Mouse (Mus musculus) ovary, postnatal 10 days (tissue): ENCODE results near the gene Sfxn5.

Experiments used
- DNase-seq: peaks from one replicate; pipeline ENCODE4 v3.0.0; 2022; ENCODE audit warnings: low spot score

The Sfxn5 gene

DNA sequence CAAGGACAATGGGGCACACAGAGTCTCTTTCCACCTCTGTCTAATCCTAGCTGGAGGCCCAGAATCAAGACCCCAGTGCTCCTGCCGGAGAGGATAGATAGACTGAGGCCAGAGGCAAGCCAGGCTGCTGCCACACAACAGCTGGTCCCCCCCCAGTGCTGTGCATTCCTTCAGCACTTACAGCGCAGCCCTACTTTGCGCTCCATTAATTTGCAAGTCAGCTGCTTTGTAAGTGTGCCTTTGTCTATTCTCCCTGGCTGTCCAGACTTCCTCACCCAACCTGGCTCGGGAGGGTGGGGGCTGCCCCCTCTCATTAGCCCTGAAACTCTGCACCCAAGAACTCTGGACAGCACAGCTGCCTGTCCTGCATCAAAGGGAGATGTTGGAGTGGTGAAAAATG, 101.2 kb downstream of the Sfxn5 start:
- DNase-seq: no peak

DNA sequence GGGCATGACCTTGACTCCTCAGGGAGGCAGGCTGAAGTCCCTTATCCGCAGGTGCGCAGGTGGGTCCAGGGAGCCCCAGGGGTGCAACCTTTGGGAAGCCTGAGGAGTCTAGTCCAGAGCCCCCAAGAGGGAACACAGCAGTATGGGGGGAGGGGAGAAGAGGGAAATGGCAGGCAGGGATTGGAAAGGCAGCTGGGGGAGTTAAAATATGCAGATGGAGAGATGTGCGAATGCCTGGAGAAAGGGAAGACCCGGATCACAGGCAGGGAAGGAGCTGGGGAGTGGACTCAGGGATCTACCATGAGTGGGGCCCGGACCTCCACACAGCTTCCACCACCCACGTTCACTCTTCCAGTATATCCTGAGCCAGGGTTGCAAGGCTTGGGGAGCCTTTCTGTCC, 101.8 kb downstream of the Sfxn5 start:
- DNase-seq: no peak

DNA sequence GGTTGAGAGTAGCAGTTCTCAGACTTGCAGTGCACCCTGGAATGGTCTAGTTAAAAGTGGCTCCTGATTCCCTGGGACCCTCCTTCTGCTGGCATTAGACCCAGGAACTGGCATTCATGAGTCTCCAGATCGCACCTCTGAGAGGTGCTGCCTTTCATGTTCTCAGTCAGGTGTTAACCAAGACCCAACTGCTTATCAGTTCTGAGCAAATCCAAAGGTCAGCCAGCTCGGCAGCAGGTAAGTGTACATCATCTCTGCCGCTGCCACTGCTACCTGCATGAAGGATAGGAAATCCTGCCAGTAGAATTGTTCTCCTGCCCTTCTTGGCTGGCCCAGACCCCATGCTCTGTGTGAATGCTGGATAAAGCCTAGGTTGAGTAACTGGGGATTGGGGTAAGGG, 102.5 kb downstream of the Sfxn5 start:
- no peak for DNase-seq

DNA sequence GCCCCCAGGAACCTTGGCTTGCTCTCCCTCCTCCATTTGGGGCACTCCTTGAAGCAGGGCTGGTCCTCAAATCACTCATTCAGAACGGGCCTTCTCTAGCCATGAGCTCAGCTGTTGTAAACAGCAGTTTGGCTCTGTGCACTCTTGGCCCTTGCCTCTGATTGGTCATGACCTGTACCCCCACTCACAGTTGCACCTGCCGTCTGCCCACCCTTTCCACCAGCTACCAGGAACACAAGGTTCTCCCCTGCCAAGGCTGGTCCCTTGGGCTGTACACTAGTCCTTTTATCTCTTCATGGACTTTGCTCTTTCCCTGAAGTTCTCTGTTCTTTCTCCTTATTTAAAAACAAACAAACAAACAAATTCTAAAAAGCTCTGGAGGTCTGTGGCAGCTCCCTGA, 105.7 kb downstream of the Sfxn5 start:
- no peak for DNase-seq

DNA sequence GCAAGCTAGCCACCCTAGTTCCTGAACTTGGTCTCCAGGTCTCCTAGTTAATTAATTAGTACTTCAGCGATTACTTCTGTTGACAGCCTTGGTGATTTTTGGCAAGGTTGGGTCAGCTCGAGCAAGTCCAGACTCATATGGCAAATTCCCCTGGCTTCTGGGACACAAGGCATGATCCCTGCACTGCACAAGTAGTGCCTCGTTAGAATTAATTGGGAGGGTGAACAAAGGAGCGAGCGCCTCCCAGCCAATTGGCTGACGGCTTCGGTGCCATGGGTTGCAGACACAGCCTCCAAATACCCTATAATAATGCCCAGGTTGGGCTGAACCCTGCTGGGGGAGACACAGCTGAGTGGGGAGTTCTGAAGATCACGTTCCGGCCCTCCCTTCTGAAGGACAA, 106.7 kb downstream of the Sfxn5 start:
- no peak for DNase-seq

DNA sequence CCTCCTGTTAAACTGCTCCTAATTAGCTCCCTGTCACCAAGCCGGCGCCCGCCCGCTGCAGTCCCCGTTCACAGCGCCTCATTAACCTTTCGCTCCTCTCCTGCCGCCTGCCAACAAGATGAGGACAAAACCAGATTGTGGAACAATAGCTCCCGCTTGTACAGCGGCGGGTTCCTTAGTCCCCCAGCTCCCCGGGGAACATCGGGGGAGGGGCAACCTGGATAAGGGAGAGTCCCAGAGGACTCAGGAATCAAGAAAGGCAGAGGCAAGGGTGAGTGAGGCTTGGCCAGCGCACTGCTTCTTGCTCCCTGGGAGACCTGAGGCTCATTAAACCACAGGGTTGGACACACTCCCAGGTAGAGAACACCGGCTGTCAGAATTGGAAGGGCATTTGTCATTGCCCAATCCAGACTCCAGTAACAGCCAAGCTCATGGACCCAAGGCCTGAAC, 108.8 kb downstream of the Sfxn5 start:
- no peak for DNase-seq

DNA sequence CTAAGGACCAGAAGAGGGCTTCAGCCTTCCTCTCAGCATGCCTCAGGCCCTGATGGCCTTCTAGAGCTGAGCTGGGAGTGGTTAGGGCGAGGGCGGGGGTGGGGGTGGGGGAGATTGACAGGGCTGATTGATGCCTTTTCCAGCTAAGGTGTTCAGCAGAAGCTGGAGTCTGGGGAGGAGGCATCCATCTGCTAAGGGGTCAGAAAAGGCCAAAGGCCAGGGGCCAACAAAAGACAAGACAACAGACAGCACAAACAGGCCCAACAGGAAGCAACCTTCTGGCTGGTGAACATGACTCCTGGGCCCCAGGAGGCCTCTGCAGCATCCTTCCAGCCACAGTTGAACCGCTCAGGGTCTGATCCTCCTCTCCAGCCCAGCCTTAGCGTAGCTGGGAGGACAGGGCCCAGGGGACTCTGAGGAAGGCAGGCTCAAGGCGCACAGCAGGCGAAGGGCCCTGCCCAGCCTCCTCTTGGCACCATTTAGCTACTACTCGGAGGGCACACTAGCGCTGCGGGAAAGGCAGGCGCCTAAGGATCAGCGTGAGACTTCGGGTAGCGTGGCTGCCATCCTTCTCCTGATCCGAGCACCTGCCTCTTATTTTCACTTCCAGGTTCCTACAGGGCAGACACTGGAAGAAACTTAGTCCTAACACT, 109.6 kb downstream of the Sfxn5 start:
- DNase-seq: no peak

DNA sequence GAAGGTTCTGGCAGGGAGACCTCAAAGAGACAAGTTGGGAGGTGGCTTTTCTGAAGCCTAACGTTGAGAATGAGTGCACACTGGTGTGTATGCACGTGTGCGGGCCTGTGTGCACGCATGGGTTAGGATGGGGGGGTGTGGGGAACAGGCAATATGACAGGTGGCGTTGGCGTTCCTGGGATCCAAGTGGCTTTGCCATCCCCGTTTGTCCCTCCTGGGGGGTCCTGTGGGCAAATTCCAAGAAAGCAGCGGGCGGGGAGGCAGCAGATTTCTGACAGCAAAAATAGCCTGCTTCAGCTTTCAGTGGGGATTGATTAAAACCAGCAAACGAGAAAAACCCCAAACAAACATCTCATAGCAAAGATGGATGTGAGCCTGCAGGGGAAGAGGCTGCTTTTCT, 110.7 kb downstream of the Sfxn5 start:
- DNase-seq: no peak

DNA sequence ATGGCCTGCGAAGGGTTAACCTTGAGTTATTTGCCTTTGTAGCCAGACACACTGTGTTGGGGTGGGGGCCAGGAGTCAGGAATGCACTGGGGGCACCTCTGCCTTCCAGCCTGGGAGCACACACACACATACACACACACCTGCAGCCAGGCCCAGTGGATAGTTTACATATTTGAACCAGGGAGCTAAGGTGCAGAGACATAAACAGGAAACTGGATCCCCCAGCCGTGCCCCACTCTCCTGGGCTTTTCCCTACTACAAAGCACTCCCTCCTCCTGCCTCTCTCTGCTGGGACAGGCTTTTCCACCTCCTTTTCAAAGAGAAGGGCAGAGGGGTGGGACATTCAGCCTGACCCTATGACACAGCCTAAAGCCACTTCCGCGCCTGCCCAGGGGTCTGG, 112.3 kb downstream of the Sfxn5 start:
- no peak for DNase-seq

DNA sequence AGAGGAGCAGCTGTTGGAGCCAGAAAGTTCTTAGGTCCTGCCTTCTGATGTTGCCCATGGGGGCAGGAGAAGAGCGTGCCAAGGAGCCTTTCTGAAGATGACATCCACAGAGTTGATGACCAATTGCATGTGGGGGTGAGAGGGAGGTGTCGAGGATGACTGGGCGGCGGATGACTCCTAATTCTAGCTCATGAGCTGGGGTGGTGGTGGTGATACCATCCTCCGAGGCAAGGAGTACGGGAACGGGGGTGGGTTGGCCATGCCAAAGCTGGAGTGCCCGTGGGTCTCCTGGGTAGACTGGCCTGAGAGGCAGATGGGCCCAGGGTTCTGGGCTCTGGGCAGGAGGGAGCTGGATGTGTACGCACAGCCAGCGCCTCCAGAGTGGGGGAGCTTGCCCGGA, 113.5 kb downstream of the Sfxn5 start:
- DNase-seq: no peak

DNA sequence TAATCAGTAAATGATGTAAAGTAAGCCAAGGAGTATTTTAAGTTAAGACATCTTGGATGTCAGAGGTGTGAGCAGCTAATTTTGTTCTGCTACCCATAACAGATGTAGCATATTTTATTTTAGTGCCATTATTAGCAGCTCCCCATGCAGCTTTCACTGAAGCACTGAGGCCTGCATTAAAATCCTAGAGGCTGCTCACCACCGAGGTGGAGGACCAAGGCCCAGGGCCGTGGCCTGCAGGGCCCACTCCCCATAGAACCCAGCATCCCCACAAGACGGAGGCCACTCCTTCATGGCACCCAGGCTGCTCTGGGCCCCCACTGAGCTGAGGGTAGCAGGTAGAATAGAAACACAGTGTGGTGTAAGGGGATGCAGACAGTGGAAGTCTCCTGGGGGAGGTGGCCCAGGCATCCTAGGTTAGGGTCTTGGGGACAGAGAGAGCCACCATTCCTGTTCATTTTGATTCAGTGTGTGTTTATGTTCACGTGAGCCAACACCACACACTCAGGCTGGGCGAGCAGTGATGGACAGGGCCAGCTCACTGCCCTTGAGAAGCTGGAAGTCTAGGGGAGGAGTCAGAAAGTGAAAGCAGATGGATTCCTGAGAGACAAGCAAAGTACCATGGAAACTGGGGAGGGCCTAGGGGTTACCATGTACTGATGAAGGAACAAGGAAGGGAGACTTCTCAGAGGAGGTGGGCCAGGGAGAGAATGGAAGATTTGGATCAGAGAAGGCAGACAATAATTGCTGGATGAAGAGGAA, 114.4 kb downstream of the Sfxn5 start:
- DNase-seq: no peak

DNA sequence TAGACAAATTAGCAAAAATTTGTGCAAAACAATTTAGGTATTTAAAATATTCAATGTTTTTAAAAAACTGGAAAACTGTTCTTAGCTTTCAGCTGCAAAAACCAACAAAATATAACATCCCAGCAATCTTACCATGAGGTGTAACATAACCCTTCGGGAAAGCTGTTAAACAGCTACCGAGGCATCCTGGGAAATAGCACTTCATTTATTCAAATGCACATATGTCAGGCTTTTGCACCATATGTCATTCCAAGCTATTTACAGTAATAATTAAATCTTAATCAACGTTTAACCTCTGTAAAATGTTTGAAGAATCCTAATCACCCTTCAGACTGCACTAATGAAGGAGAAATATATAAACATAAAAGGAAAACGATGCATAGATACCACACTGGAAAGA, 115.0 kb downstream of the Sfxn5 start:
- DNase-seq: no peak

DNA sequence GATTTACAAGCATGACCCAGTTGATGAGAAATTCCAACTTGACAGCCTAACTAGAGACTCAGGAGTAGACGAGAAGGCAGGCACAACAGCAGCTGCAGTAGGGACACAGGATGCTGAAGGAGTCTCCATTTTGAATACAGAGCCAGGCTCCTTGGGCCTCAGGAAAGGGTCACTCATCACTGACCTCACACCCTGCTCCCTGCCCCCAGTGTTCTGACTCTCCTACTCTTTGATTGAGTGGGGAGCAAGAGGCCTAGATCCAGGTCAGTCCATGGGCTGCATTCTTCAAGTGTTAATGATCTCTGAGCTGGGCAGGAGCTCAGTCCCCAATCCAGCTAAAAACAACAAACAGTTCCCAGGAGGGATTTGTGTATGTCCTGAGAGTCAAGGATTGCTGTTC, 122.5 kb downstream of the Sfxn5 start:
- no peak for DNase-seq

DNA sequence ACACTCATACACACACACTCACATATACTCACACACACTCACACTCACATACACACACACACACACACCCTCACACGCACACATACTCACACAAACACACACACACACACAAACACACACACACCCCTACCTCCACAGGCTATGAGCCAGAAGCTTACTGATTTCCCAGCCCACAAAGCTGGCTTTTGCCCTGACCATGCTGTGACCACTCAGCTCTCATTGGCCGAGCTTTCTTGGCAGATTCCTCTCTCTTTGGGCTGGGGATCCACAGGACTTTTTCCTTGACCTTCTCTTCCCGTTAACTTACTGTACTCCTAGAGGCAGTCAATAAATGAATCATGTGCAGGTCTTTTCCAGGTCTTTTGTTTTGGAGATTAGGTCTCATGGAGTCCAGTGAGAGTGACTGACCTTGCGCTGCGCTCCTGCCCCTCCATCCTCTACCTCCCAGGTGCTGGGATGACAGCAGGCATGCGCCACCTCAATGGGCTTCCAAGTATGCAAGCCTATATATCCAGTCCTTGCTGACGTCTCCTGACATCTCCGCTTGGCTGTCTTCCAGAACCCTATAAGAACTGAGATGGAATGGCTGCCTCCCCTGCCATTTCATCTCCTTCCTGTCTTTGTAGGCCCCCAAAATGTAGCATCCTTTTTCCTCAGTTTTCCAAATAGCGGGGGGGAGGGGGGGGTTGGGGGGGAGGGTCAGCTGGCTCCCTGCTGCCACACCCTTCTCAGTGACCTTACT, 123.8 kb downstream of the Sfxn5 start:
- no peak for DNase-seq

DNA sequence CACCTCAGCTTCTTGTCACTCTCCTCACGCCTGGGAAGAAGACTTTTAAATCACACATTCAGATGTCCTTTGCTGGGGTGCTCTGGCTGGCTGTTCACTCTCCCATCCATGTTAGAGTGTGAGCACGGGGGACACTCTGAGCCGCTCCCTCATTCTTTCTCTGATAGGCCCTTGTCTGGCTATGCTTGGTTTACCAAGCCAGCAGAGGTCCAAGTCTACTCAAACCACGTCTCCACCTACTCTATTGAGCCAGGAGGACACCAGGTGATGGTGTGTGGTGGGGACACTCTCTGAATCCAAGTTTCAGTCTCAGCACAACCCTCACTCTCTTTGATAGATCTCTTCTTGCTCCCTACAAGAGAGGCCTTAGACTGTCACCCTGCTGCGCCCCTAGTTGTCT, 125.9 kb downstream of the Sfxn5 start:
- no peak for DNase-seq

DNA sequence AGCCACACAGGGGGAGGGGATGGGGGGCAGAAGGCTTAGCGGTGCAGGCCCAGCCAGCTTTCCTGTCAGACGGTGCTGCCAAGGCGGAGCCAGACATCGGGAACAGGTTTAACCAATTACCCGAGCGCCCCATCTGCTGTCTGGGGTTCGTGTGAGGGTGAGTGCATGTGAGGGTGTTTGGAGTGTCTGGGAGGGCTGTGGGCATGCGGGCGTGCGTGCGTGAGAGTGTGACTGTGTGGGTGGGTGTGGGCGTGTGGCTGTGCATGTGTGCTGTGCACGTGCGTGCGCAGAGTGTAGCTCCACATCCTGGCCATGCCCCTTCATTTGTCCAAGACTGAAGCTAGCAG, 126.3 kb downstream of the Sfxn5 start:
- DNase-seq: no peak

DNA sequence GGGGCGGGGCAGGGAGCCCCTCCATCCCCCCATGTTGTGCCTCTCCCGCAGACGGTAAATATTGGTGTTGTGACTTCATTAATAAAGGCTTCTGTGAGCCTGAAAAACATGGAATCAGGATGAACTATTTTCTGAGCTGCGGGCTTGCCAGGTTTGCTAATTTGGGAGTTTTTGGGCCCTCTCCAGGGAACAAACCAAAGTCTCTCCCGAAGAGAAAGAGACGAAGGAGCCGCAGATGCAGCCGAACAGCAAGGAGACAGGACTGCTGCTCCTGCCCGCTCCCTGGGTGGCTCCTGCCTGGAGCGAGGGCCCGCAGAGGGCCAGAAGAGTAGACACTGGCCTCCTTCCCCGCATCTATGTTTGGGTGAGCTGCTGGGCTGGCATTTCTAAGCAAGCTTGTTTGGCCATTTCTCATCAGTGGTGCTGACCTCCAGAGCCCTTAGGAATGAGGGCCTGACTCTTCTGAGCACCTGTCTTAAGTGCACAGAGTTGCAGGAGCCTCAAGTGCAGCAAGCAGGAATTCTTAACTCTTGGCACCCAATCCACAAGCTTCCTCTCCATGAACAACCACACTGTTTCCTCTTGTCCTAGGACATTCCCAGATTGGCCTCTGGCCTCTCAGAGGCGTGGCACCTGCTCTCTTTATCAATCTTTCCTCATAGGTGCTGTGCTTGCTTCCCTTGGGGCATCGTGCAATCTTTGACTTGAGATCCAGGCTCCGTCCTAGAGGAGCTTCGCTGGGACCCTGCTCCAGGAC, 126.9 kb downstream of the Sfxn5 start:
- no peak for DNase-seq

DNA sequence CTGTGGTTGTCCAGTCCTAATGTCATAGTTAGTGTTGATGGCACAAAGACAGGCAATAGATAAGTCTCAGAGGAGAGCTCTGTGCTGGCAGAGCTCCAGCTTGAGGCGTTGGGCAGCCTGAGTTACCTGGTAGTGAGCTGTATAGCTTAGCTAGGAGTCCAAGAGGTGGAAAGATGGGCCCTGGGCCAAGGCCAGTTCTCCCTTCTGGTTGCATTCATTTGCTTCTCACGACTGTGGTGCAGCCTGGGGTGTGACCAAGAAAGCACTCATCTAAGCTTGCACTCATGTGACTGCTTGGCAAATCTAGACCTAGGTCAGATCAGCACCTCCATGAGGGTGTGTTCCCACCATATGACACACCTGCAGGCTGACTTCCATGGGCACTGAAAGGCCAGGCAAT, 135.3 kb downstream of the Sfxn5 start:
- DNase-seq: no peak

DNA sequence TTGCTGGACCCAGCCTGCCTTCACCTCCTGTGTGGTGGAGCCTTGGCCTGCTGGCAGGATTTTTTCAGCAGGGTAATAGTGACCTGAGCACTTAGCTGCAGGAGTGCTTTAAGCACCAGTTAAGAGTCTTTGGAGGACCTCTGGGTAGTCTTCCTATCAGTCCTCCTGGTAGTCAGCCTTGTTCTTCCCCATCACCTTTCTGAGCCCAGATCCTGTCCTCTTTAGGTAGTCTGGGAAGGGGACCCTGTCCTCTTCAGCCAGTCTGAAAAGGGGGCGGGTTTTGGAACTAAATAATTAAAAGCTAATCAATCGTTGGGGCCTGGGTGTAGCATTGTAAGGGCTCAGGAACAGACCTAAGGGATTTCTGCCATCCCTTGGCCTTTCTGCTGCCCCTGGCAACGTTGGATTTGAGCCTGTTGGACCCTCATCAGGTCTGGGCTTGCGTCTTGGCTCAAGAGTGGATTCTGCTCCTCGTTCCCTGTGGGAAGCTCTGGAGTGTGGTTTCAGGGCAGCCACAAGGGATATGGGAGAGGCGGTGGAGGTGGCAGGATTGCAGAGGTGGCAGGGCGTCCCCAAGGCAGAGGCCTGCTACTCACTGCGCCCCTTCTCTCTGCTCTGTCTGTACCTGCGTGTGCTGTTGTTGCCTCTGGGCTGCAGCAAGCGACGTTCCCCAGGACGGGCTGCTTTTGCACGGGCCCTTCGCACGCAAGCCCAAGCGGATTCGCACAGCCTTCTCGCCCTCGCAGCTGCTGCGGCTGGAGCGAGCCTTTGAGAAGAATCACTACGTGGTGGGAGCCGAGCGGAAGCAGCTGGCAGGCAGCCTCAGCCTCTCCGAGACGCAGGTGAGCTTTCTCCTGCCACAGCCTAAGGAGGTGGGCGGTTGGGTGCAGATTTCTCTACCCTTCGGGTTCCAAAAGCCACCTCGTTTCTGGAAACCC, 139.6 kb downstream of the Sfxn5 start:
- DNase-seq: no peak

DNA sequence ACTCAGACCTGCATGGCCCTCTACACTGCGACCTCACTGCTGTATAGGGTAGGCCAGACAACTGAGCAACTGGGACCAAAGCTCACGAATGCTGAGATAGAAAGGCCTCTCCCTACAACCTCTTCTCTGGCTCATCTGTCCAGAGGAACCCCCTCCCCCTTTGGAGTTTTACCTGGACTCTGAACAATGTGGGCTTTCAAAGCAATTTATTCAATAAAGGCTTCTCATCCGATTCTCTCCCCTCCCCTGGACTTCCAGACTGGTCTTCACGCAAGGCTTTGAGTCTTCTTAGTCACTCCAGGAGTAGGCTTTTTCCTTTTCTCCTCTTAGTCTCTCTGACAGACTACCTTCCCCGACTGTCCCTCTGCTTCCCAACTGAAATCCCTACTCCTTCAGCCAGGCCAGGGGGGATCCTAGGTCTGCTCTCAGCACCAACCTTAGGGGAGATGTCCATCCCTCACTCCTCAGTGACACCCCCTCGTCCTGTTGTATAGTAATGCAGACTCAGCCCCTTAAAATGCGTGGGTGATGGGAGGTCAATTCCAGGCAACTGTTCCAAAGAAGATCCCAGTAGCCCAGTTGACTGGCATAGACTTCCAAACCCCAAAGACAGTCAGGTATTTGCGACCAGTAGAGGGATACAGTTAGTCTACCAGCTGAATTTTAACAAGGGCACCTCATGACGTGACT, 141.3 kb downstream of the Sfxn5 start:
- DNase-seq: no peak

DNA sequence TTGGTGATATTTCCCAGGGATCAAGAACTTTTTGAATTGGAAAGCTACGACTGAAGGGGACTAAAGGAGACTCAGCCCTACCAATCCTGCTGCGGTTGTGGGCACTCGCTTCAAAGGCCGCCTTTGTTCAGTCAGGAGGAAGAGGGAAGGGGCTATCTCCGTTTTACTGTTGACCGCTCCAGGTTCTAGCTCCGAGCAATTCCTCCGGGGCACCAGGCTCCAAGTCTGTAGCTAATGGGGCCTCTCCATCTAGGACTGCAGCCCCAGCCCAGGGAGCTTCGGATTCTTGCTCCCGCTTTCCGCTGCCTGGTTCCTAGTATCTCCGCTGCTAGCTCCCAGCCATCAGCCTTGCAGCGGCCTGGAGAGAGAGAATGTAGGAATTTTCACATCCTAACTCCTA, 142.6 kb downstream of the Sfxn5 start:
- no peak for DNase-seq
